Mouse (Mus musculus) mouse trophoblast stem cell (cell line): ENCODE data around the gene Tmem132d.
"Not testable (repeated sequence)": the region's sequence is repeated elsewhere in the genome, so short reads cannot be mapped to it uniquely, and the experiment has no call there.

ENCODE experiments used
- in situ Hi-C, 2 experiments: fragments of 300-500 bp; cut with MseI, MboI; formaldehyde crosslinking; loops; 2 replicates in 1 of 2; 3 replicates in 1 of 2; pipeline ENCODE4 v1.15.1; 2025

The Tmem132d gene

GRCm38 (mm10) chr5:127800907-127801306 lies 632.0 kb downstream of the Tmem132d start:
- in situ Hi-C loops, result no loop called here

- in situ Hi-C loops, result no loop called here
Measured at GRCm38 (mm10) chr5:127781221-127781620, 651.7 kb downstream of the Tmem132d start.

DNA sequence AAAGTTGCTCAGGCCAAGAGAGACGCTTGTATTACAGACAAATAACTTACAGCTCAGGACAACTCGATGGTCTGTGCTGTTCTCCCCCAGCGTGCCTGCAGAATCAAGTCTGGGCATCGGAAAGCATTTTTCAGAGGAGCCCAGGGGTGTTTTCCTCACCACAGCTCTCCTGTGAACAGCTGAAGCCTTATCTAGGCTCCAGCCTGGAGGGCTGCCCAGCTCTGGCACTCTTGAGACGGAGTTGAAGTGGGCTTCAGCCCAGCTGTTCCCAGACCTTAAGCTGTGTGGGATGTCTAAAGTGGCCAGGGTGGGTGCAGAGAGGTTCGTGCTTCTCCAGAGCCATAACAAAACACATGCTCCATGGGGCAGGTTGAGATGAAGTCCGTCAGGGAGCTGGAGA lies 657.1 kb downstream of the Tmem132d start:
- in situ Hi-C loops, result no loop called here

- in situ Hi-C loops, result no loop called here
Measured at GRCm38 (mm10) chr5:127758576-127758975, 674.3 kb downstream of the Tmem132d start.

DNA sequence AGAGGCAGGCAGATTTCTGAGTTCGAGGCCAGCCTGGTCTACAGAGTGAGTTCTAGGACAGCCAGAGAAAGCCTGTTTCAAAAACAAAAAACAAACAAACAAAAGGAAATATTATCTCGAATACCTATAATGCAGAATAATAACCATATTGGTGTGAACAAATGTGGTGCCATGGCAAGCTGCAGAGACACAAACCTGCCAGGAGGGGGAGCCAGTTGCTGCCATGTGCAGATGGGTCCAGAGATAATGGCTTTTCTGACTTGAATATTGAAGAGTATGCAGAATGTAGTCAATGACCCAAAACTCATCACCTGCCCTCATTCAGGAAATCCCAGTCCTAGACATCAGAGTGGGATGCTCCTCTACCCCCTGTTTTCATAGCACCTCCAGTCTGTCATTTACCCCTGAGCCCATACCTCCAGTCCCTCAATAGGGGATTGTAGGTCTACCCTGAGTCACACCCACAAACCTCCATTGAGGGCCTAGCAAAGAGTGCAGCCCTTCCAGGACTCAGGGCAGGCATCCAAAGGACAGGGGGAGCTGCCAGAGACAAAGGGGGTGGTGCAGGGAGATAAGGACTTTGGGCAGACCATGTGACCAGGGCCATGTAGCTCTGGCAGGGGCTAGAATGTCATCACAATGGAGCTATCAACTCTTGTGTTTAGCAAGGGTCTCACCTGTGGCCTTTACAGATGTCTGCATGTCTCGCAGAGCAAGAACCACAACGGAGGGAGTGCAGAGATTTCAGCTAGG lies 676.0 kb downstream of the Tmem132d start:
- in situ Hi-C loops, result no loop called here

GRCm38 (mm10) chr5:127756011-127756410 lies 676.9 kb downstream of the Tmem132d start:
- in situ Hi-C loops, result no loop called here

DNA sequence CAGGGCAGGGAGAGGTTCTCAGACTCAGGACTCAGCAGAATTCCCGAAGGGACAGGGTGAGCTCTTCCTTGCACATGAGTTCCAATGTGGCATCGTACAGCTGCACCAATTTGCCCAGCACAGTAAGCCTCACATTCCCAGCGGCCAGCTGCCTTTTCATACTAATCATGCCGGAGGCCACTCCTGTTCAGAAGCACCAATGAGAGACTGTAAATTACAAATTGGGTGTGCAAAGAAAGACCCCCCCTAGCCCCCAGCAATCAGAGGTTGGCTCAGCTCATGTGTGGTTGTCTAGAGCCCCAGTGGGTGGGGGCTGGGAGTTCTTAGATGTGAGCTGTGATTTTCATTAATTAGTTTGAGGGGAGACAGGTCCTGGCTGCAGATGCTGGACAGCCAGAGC lies 677.3 kb downstream of the Tmem132d start:
- in situ Hi-C loops, result no loop called here

- in situ Hi-C loops, result no loop called here
Measured at GRCm38 (mm10) chr5:127751262-127751975, 681.5 kb downstream of the Tmem132d start.

GRCm38 (mm10) chr5:127749540-127749939 lies 683.3 kb downstream of the Tmem132d start:
- in situ Hi-C loops, result not testable (repeated sequence)

DNA sequence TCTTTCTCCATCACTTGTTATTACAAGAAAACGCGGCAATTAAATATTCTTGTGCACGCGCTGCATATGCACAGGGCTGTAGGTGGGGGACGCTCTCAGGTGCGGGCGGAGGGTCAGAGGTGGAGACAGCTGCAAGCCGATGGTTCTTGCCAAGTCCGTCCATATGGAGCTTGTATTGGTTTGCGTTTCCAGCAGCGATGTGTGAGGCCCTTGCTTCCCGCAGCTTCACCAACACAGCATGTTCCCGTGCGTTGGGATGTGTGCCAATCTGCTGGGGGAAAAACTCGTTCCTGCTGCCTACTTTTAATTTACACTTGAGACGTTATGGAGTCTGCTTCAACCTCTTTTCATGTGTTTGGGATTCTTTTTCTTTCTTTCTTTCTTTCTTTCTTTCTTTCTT lies 691.5 kb downstream of the Tmem132d start:
- in situ Hi-C loops, result no loop called here
